Mouse (Mus musculus) inflammation-experienced regulatory T-cells, adult 6 months (primary cell): ENCODE results near the gene Tcf7l2. TPM values are rescaled to one million over a fixed set of nuclear protein-coding genes. Genes with fewer than 3 reads are reported as not detected.

ENCODE experiments used
- ATAC-seq: one replicate; pipeline ENCODE4 v1.8.0; 2017
- polyA plus RNA-seq, 3 experiments: library from polyadenylated mRNA; unstranded; fragments of 100-300 nt; shearing (Covaris generic); gene quantifications; one replicate each; pipeline ENCODE4 v1.2.1; 2017

Gene Tcf7l2
- 1 to 10 TPM in 1 of 3 experiments, under 1 TPM in 2; 0.75 to 1.0 (median 0.88) TPM for polyA plus RNA-seq

DNA sequence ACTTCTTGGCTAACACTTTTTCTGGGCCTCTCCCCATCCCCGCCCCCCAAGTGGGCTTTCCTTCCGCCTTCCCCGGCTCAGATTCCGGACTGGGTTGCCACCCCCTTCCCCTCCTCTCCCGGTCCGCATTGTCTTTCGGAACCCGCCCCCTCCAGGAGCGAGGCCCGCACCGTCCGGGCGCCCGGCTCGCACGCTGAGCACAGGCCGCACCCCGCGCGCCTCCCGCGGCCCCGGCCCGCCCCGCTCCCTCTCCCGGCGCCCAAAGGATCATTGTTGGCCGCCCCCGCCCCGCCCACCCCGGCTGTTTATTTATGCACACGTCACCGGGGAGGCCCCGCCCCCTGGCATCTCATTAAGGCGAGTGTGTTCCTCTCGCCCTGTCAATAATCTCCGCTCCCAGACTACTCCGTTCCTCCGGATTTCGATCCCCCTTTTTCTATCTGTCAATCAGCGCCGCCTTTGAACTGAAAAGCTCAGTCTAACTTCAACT is at the start of gene Tcf7l2:
Tcf7l2 (plus strand) TSS at position 382 of the 490 bp plus-strand sequence.
- ATAC-seq, result peak; percentile 60

DNA sequence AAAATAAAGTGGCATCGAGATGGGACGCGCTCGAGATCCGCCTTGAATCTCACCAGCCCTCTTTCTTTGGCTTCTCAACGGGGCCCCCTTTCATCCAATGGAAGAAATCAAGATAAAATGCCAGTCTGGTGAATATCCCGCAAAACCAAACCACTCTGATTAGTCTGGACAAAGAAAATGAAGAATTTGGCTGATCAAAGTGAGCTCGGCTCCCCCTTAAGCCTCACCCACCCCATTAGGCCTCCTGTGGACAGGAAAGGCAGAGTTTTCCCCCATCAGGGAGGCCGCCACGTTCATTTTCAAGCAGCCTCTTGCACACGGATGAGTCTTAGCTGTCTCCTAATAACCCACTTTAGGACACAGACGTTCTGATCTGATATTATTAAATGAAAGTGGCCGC is 47.0 kb upstream of the Tcf7l2 start:
- ATAC-seq, result no peak

DNA sequence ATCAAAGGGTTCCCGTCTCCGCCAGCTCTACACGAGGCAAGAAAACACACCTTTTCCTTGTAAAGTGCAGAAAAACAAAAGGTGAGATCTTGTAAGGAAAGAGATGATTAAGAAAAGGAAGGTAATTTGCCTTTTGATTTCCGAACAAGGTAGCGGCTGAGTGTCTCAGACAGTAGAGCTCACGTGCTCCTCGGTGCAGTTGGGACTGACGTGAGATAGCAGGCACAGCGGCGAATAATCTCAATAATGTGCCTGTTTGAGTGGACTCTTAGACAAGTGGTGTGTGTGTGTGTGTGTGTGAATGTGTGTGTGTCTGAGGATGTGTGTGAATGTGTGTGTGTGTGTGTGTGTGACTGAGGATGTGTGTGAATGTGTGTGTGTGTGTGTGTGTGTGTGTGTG is 46.2 kb upstream of the Tcf7l2 start:
- ATAC-seq, result no peak

DNA sequence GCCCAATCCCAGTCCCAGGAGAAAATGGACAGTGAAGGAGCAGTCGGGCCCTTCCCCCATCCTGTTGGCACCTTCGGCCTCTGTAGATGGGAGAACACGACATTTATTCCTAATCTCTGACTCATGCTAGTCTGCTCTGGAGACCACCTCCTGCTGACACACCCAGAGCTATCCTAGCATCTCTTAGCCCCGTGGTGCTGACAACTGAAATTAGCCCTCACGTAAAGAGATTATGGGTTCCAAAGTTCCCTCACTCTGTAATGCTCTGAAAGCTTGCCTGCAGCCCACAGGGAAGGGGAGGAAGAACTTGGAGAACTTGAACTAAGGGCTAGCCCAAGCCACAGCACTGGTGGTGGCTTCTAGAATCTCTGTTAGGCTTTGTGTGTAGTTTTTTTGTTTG is 42.7 kb upstream of the Tcf7l2 start:
- ATAC-seq, result no peak

DNA sequence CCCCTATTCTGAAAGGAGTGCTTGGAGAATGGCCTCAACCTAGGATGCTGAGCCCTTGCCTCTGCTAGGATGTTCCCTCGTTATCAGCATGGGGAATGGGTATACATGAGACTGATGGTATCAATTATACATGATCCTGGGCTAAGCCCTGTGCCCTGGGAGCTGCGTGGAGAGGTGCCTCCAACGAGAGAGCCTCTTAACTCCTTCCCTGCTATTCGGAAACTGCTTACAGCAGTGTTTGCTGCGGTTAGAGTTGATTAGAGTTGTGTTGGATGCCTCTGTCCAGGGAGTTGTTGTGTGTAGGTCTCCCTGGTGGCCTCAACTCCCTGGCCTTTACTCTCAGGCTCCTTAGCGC is 41.4 kb upstream of the Tcf7l2 start:
- ATAC-seq, result no peak

DNA sequence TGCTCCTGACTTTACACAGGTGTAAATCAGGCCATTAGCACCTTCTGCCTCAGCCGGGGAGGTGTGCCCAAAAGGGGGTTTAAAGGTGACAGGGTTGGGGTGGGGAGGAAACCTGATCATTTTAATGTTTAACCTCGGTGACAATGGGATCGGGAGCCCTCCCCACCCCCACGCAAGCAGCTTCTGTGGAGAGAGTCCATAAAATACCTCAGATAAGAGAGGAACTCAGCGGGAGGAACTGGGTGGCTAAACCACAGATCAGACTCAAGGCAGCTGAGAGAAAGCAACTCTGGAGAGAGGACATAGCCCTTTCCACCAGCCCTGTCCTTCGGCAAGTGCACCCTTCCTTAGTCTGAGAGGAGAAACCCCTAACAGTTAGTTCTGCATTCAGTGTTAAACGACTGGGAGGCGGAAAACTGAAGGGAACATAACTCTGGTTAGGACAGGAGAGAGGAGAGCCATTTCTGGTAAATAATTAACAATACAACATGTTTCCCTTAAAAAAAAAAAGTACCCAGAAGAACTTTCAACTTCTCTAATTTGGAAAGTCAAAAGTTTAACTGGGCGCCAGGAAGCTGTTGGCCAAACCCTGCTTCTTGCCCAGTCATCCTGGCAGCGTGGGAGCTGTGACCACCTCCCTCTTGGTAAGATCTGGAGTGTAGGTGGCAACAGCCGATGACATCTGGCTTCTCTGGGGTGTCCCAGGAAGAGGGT is 40.9 kb upstream of the Tcf7l2 start:
- ATAC-seq, result no peak

DNA sequence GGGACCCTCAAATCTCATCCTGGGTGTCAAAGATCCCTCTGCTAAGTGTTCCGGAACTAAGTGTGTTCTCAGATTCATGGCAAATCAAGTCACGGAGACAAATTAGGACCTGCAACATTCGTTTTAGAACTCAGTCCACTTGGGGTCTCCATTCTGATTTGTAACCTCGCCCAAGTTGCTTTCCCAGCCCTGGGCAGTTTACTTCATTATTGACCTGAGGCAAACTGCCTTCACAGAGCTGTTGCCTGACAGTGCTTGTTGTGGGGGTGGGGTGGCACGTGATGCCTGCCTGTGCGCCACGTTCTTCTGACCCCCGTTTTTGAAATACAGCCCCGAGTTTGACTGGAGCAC is 40.4 kb upstream of the Tcf7l2 start:
- no peak for ATAC-seq

DNA sequence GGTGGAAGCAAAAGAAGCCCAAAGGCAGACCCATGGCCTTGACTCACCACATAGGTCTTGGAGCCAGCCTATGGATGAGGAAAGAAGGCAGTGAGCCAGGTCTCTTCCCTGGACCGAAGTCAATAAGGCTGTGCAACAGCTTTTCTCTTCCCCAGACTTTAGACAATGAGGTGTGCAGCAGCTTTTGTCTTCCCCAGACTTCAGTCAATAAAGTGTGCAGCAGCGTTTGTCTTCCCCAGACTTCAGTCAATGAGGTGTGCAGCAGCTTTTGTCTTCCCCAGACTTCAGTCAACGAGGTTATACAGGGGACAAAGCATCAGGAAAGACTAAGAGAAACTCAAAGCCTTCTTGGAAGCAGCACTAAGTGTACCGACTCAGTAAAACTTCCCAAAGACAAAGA is 39.5 kb upstream of the Tcf7l2 start:
- ATAC-seq, result no peak

DNA sequence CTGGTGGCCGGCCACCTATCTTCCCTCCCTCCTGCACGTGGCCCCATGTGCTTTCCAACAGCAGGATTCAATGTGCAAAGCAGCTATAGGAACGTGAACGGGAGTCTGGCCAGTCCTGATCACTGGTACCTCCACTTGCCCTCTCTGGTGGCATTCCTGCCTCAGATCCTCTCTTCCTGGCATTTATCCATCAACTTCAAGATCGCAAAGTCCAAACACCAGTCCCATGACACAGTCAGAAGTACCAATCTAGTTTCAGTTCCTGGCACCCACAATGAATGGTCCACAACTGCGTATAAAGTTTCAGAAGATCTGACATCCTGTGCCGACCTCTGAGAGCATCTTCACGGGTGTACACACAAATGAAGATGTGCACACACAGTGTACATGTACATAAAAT is 38.9 kb upstream of the Tcf7l2 start:
- no peak for ATAC-seq

DNA sequence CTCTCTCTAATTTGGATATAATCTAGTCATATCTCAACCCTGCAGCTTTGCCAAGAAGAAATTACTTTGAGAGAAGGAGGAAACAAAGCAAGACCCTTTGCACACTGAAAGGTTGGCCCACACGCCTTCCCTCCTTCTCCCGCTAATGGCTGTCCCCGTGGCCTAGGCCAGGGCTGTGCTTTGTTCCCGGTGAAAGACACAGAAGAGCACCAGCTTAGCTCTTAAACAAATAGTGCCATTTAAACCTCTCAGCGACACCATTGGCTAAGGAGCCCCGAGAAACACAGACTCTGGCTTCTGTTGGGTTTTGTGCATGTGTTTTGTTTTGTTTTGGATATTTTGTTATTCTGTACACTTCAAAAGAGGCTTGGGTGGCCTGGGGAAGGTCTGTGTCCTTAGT is 37.5 kb upstream of the Tcf7l2 start:
- no peak for ATAC-seq

DNA sequence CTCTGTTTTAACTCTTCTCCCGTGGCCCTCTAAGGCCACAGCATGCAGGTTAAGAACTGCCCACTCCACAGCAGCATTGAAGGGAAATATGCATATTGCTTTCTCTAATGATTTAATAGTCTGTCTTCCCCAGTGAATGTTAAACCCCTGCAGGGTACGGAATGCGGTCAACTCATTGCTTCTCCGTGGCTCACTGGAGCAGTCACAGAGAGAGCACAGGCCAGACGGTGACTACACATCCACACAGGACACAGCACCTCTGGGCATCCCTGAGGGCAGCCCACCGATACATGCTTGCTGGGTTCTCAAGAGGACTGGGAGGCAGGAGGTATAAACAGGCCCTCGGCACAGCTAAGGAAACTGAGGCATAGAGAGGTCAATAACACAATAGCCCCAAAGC is 35.3 kb upstream of the Tcf7l2 start:
- no peak for ATAC-seq

DNA sequence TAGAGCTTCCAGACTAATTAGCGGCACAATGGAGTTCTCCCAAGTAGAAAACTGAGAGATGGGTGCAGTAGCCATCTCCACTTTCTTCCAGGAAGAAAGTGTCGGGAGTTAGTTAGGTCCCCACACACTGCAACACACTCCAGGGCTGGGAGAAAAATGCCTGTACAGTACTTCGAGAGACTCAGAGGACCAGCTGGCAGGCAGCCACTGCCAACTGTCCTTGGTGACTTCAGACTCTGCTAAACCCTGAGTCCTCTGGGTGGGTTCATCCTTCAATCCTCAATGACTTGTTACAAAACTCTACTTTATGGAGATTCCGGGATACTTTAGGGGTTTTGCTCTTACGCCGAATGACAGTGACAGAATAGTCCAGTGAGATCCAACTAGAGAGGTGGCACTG is 34.8 kb upstream of the Tcf7l2 start:
- no peak for ATAC-seq

DNA sequence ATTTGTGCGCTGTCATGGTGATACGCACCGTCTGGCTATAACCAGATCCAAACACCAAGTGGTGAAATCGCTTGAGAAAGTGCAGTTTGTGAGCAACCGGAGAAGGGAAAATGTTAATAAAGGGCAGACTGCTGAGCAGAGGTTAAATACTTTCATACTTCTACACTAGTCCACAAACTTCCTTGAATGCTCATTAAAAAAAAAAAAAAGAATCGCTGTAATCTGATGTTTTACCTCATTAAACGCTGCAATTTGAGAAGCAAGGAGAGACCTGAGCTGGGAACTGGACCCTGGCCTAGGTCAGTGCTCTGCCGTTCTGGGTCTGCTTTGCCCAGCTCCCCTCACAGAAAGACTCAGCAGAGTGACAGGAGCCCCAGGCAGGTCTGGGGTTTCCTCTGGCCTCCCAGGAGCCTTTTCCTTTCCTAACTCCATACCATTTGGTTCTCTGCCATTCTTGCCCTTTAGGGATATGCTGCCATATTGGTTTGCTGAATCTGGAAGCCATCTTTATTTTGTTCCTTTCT is 33.5 kb upstream of the Tcf7l2 start:
- ATAC-seq, result no peak

DNA sequence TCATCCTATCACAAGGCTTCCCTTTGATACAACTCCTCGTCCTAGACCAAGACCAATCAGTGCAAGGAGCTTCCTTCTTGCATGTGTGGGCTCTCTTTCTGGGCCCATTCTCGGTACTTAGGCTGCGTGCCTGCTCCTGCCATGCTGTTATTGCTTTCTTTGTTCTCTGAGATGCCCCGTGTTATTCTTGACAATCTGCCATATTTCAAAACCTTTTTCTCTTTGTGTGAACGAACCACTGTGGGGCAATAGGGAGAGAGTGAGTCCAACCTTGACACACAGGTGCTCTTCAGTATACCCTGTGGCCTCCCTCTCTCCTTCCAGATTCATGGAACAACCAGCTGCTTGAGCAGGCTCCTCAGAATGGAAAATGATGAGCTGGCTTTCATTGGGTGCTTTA is 30.8 kb upstream of the Tcf7l2 start:
- ATAC-seq, result no peak

DNA sequence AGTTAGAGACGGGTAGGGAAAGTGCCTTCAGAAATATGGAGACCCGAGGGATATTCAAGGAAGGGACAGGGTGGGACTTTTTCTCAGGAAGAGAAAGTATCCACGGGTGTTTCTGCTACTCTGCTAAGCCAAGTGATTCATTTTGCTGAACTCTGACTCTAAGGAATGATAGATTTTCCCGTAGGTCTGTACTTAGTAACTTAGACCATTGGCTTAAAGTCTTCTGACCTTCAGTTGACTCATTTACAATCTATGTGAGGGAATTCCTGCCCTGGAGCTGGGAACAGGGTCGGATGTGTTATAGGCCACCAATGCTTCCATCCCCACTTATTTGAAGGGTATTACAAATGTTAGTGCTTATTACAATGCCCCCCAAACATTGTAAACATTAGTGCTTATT is 29.9 kb upstream of the Tcf7l2 start:
- ATAC-seq, result no peak

DNA sequence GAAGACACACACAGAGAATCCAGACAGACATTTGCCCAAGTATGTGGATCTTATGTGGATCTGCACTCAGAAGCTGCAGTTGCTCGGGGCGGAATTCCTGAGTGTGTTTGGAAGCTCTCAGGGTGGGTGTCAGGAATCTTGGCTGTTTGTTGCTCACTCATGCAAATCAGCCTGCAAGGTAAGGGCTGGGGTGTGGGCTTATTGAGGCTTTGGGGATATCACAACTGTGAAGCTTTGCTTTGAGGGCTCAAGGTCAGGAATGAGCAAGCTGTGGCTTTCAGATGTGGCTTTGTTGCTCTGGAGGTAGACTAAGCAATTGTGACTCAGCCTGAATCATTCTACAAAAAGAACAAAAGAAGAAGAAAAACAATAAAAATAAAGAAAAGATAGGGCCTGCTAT is 28.9 kb upstream of the Tcf7l2 start:
- no peak for ATAC-seq

DNA sequence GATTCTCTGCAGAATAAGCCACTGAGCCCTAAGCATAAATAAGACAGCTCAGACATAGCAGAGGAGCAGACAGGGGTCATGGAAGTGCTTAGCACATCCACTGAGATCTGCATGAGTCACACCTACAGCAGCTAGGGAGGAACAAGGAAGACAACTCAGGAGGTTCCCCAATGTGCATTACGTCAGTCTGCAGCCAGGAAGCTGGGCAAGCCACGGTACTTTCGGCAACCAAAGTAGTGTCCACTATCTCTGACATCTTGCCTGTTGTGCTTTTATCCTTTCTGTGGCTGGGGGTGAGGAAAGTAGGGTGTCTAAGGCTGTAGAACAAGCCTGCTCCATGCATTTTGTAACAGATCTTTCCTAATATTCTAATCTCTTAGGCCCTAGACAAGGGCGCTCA is 27.6 kb upstream of the Tcf7l2 start:
- no peak for ATAC-seq

DNA sequence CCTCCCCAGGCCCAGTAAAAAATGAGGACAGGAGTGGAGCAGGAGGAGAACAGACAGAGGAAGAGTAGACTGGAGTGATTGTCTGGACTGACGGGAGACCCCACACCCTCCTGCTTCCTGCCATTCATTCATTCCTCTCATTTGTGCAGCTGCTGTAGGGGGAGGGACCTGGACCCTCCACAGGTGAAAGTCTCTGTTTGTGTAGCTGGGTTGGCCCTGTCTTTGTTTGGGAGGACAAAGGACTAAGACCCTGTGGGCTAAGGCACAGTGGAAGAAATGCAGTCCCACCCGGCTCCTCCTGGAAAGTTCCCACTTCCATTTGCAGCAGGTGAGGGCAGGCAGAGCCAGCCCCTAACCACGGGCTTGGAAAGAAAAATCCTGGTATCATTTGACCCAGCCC is 27.0 kb upstream of the Tcf7l2 start:
- no peak for ATAC-seq

DNA sequence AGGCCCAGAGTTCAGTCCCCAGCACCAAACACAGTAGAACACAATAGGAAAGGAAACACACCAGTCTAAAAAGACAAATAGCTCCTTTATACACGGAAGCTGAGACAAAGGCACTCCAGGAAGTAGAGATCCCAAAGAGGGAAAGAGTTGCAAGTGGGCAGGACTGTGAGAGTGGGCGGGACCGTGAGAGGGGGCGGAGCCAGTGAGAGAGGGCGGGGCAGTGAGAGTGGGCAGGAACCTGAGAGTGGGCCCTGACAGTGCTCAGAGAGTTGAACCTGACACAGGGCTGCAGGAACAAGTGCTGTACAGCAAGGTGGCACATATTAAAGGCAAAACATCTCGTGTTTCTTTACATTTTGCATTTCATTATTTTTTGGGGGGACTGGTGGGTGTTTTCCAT is 22.5 kb upstream of the Tcf7l2 start:
- ATAC-seq, result no peak

DNA sequence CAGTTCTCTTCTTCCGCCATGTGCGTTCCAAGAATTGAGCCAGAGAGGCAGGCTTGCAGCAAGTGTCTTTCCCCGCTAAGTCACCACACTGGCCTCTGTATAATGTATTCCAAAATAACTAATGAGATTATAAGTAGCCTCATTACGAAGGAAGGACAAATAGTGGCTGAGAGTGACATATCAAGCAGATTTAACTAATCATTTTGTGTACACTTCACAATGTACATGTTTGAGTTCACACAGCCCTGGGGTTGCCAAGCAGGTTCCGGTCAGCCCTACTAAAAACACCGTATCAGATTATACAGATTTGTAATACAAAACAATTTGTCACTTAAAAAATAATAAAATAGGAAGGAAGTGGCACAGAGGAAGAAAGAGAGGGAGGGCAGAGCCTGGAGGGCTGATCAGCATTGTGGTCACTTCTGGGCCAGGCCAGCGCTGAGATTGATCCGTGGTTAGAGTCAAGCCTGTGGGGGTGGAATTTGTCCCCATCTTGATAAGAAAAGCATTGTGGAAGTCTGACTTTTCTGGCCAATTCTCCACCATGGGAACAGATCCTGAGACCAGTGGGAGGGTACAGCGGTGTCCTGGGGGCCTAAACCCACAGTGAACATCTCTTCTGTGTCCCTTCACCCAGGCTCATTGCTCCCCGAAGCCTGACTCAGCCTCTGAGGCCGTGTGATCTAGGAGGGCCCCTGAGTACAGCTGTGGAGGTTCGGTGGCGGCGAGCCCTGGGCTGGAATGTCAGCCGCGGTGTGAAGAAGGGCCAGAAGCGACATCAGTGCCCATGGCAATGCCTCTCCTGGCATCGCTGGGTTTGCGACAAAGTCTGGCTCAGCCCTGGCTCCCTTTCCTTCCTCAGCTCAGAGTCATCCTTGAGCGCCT is 21.9 kb upstream of the Tcf7l2 start:
- no peak for ATAC-seq

DNA sequence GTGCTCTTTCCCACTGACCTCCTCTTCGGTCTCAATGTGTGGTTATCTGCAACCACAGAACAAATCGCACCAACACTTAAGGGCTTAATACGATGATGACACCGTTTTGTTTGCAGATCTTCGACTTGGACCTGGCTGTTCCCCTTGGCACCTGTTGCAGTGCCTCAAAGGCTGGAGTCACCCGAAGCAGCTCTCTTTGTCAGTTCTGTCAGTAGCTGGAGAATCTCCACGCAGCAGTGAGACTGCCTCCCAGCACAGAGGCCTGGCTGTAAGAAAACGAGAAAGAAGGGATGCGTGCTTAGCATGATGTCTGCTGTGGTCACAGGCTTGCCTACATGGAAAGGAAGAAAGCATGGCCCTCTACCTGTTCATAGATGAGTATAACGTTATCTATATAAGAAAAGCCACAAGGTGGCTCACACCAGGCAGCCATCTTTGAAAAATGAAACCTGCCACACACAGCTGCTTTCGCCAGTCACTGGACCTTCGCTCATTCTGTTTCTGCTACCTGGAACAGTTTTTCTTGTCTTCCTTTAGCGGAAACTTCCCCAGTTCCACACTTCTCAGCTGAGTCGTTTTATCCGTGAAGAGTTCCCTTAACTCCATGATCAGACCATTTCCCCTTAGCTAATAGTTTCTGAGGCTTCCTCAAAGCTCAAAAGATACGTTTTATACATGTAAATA is 21.1 kb upstream of the Tcf7l2 start:
- ATAC-seq, result no peak

DNA sequence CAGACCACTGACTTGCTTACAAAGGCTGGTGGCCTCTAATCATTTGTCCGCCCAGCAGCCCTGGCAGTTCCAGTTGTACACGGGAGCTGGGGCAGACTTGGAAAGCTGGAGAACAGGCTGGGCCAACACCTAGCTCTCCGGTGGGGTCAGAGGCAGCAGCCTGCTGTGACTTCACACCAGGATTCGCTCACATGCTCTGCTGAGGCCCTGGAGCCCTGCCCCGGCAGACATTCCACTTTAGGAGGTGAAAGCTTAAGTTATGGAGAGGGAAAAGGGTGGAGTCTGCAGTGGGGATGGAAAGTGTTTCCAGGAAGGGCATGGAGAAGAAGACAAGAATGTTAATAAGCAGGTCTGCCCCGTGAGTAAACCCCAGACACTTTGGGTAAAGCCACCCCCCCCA is 19.2 kb upstream of the Tcf7l2 start:
- no peak for ATAC-seq

DNA sequence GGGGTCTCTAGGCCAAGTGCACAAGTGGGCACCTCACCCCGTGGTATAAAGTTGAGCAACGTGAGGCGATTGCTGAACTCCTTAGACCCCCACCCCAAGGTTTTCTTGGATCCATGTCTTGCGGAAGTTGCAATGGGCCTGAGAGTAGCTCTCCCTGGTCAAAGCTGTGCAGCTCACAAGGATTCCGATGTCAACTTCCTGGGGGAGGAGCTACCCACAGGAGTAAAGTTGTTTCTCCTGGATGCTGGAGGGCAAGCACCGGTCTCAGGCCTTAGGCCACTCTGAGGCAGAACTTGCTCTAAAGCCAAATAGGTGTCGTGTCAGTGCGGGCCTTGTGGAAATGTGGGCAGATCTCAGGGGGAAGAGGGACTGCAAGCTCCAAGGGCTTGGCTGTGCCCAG is 12.2 kb upstream of the Tcf7l2 start:
- ATAC-seq, result no peak
